Mouse (Mus musculus): ENCODE measurements at regions not wholly inside any gene's neighbourhood (a gene's known extent, or its start where the extent isn't known, plus 50 kb on each side); places are given as distances from the start of the nearest gene placed in this dataset.

GRCm38 (mm10) chr15:11774717-11775116 lies 132.4 kb downstream of the Npr3 start:
- TF ChIP-seq CTCF (IDR thresholded peaks at IDR 0.05; ENCODE audit: borderline replicate concordance, extremely low read depth, insufficient read depth, insufficient read length) (no peak), POLR2A (IDR thresholded peaks at IDR 0.05; ENCODE audit: borderline replicate concordance, extremely low read depth, insufficient read depth, insufficient read length, poor library complexity, severe bottlenecking) (no peak)
